Mouse (Mus musculus) layer of hippocampus, postnatal 10 days (tissue): Measurements from ENCODE around the gene Sgtb. TPM values are rescaled to one million over a fixed set of nuclear protein-coding genes. Genes with fewer than 3 reads are reported as not detected.

Experiments
- DNase-seq, 2 experiments: peaks; one replicate each; pipeline ENCODE4 v3.0.0; 2021; ENCODE audit warnings: low spot score in 2 of 2
- total RNA-seq, 2 experiments: library from RNA; stranded (reverse); gene quantifications; 2 replicates each; pipeline ENCODE4 v1.2.3; 2021

Gene Sgtb
- total RNA-seq, 2 experiments from 2014 or later: 56.7 to 62.0 TPM

DNA sequence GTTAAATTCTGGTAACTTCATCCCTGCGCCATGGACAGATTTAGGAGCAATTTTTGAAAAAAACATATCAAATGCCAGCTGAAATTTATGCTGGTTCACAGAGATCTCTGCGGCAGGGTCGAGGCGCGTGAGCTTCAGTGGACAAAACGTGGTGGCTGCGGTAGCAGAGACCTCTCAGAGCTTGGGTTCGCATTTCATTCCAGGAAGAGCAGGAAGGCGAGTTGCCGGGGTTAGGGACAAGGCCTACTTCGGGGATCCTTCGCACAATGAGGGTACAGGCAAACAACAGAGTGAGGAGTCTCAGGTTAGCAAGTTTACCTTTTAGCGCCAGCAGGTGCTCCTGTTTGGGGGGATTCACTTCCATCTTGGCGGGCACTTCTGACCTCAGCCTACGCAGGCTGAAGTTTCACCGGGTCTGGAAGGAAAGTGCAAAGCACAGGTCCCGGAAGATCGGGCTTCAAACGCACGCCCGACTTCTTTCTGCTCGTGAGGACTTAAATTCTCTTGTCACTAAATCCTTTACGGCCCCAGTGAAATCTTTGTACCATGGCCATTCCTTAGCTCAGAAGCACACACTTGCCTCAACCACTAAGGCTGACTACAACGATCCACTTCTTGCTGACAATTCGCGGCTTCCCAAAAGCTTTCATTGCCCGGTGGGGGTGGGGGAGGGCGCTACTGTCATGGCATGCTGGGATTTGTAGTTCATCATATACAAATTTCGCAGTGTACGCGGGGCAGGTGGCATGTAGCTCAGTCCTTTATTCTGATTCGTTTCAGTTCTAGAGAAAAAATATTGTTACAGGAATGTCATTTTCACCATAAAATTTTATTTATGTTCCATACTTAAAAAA is 68.5 kb downstream of the Sgtb start, which contains the start of gene Trappc13:
Gene Trappc13, minus strand, starts transcription at position 674 of the 854 bp plus-strand sequence.
- peak; percentile 80 to 86 for DNase-seq

DNA sequence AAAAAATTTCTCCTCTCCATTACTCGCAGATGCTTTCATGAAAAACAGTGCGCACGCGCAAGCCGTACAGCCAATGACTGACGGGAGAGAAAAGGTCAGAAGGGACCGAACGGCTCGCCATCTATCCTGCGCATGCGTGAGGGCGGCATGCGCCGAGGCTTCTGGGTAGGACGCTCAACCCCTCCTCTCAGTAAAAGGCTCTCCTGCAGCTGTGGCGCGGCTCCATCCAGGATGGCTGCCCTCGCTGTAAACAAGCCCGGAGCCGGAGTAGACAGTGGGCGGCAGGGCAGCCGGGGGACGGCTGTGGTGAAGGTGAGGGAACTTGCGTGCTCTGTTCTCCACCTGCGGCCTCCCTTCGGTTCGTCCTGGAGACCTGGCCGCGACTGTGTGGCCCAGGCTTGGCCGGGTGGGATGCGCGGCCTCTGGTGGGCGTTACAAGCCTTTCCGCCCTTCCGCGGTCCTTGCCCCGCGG is 69.1 kb downstream of the Sgtb start, which contains the start of gene Trim23:
Gene Trim23, plus strand, starts transcription at position 148 of the 472 bp plus-strand sequence.
- peak; percentile 95 to 96 for DNase-seq

DNA sequence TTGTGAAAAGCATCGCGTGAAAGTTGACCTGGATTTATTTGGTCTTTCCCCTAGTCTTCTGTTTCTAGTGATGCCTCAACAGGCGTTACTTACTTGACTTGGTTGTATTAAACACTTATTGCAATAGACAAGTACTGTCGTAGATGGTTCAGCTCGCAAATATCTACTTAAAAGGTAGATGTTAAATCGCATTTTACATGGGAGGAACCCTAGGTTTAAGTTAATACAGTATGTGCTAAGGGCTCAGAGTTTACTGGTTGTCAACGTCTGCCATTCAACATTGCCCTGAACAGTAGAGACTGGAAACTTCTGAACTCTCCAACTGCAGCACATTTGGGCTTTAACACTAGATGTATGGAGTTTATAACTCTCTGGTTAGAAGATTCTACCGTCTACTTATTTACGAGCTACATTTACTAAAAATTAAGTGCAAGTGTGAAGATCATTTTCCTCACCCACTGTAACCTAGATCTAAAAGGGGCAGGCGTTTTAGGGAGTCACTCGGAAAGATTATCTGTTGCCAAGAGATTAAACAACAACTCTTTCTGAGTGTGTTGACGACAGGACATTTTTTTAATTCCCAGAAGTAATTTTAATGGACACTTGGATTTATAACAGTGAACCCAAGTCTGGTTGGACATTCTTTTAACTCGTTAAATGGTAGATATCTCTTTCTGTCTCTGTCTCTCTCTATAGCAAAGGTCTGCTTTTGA is 69.8 kb downstream of the Sgtb start:
- no peak for DNase-seq

DNA sequence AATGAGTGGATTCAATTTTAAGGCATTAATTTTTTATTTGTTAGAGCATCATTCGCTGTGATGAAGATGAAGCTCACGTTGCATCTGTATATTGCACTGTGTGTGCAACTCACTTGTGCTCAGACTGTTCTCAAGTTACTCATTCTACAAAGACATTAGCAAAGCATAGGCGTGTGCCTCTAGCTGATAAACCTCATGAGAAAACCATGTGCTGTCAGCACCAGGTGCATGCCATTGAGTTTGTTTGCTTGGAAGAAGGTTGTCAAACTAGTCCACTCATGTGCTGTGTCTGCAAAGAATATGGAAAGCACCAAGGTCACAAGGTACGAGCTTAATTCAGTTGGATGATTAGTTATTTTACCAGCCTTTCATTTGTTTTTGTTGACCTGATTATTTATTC is 77.8 kb downstream of the Sgtb start:
- no peak for DNase-seq

Other genes starting within 250 kb of the Sgtb start
- gene Erbin, start 189.2 kb upstream of the Sgtb start, total RNA-seq: 10 to 100 TPM; 35.0 to 37.3 TPM
- 10 to 100 TPM; 43.4 to 50.8 TPM for gene Nln, start 127 bp upstream of the Sgtb start, total RNA-seq
- gene Trappc13, start 68.7 kb downstream of the Sgtb start, total RNA-seq: 10 to 100 TPM; 47.6 to 50.2 TPM
- gene Trim23, start 69.1 kb downstream of the Sgtb start, total RNA-seq: 10 to 100 TPM; 55.5 to 57.4 TPM
- gene Cenpk, start 118.9 kb downstream of the Sgtb start, total RNA-seq: 1 to 10 TPM; 3.0 to 4.5 TPM
- gene Ppwd1, start 119.1 kb downstream of the Sgtb start, total RNA-seq: 10 to 100 TPM; 13.2 to 13.7 TPM
- 1 to 10 TPM; 3.5 to 4.2 TPM for gene Adamts6, start 178.1 kb downstream of the Sgtb start, total RNA-seq